Mouse (Mus musculus) B cell, adult (primary cell): ENCODE results near the gene Macrod1. TPM values are rescaled to one million over a fixed set of nuclear protein-coding genes. Genes with fewer than 3 reads are reported as not detected.

Source experiments
- total RNA-seq: library from RNA; stranded (reverse); gene quantifications from 4 replicates; pipeline ENCODE4 v1.2.4, GENCODE M21; 2023; ENCODE audit not compliant: inconsistent age

Macrod1 gene
- total RNA-seq = 6.5 to 7.3 TPM (median 7.1 TPM) in 4 replicates

DNA sequence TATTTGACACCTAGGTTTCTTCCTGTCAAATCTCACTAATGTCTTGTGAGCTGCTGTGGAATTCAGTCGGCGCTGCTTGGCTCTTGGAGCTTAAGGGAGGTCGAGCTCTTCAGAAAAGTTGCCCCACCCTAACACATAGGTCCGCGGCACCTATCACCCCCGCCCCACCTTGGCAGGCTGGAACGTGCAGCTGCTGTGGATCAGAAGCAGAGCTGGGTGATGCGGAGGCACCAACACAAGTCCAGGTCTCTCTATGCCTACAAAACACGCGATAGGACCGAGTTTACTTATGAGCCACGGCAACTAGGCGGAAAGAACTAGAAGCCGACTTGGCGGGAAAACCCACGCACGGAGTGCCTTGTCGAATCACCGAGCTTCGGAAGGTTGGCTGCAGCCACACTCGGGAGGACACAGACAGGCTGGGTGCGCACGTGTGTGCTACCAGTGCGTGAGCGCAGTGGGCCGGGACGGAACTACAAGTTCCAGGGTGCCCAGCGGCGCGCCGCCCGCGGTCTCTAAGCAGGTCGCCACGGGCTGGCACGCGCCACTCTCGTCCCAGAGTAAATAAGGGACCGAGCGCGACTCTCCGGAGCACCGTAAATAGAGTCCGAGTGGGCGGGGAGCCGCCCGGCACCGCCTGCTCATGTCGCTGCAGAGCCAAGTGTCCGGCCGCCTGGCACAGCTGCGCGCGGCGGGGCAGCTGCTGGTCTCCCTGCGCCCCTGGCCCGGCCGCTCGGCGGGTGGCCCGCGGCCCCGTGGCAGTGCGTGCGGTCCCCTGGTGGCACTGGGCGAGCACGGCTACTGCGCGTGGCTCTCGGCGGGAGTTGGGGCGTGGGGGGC lies at the start of gene Macrod1:
TSS of gene Macrod1 (plus strand) at position 563 of the 840 bp plus-strand sequence.

DNA sequence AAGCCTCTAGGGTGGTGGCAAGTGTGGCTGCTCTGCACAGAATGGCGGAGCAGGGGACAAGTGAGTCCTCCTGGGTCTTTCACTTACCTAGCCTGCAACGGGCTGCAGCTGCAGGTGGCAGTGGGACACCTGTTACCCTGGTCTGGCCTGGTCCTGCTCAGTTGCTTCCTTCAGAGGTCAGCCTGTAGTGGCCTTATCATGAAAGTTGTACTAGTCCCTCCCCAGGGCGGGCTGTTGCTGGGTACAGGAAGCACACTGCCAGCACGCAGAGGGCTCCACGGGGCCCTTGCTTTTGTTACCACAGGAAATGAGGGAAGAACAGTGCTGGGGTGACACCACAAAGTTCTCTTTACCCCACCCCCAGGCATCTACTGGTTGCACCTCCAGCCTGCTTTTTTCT lies 37.4 kb upstream of the Macrod1 start, which contains the start of gene Fermt3:
TSS of gene Fermt3 (minus strand) at position 279 of the 400 bp plus-strand sequence.

DNA sequence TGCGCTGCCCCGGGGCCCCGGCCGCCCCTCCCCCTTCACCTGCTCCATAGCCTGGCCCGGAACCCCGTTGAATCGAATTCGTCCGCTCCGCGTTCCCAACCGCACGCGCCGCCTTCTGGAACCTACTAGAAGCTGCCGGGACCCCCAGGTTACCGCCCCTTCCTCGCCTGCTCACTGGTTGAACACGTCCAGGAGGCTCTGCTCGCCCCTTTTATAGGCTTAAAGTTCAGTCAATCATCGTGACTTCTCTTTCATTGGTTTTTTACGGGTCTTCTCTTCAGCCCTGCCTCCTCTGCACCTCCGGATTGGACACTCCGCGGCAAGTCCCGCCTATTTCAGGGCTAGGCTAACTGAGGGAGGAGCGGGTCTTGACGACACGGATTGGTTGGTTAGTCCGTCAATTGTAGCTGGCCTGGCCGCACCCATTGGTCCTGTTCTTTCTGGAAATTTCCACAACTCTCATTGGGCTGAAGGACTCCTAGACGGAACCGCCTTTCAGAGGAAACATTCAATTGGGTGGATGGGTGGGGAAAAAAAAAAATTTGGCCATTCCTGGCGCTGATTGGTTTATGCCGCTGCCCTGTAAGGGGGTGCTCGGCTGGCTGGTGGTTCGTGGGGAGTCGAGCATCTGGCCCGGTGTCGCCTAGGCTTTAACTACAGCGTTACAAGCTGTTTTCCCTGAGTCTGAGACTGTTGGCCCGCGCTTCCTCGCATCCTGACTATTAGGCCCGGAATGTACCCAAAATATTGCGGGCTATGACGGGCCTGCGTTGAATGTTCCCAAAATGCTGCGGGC lies 16.6 kb upstream of the Macrod1 start, which contains the start of gene Stip1:
TSS of gene Stip1 (minus strand) at position 127 of the 796 bp plus-strand sequence.

DNA sequence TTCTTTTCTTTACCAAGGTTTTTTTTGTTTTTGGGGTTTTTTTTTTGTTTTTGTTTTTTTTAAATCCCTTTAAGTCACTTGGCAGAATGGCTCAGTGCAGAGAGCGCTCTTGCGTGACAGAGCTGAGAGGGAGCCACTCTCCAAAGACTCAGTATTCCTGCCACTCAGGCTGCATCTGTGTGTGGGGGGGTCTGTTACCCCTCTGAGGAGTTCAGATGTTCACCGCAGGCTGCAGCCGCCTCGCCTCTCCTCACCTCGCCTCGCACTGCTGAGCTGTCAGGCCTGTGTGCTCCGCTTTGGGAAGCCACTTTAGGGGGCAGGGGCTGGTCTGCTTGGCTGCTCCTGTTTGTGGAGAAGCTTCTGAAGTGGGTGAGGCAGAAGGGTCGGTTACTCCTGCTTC lies 48.9 kb downstream of the Macrod1 start, which contains the start of gene Flrt1:
TSS of gene Flrt1 (minus strand) at position 186 of the 400 bp plus-strand sequence.

DNA sequence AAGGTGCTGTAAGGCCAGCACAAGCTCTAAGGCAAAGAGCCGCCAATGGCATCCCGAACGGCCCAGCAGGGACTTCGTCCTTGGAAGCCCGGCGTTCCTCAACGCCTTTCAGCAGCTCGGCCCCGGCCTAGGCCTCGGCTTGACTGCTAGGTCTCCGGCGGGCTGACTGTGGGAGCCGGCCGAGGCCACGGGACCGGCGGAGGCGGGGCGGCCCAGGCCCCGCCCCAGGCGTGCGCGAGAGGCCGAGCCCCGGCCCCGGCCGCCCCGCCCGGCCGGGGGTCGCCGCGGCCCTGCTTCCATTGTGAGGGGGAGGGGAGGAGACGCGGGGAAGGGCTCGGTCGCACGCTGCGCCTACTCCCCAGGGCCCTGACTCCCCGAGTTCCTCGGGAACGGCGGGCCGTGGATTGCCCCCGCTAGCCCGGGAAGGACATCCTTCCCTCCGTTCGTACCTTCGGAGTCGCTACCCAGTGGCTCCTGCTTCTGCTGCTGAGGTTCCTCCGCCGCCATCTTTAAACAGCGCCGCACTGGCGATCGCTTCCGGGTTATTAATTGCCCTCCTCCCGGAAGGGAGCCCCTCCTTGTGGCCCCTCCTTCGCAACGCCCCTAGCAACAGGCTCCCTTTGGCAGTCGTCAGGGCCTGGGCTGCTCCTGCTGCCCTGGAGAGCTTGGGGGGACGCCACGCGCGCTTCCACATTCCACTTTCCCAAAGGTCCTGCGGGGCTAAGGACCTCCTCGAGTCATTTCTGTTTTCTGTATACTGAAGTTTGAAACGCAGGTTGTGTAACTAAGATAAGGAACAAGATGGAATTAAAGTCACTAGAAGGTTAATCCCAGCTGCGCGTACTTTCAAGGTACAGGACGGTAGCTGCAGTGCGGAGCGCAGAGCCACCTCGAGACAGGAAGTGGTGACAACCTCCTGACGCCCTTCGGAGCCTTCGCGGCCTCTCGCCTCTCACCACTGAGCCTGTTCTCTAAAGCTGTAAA lies 149.4 kb downstream of the Macrod1 start, which contains the start of gene Otub1:
TSS of gene Otub1 (minus strand) at position 564 of the 984 bp plus-strand sequence.

DNA sequence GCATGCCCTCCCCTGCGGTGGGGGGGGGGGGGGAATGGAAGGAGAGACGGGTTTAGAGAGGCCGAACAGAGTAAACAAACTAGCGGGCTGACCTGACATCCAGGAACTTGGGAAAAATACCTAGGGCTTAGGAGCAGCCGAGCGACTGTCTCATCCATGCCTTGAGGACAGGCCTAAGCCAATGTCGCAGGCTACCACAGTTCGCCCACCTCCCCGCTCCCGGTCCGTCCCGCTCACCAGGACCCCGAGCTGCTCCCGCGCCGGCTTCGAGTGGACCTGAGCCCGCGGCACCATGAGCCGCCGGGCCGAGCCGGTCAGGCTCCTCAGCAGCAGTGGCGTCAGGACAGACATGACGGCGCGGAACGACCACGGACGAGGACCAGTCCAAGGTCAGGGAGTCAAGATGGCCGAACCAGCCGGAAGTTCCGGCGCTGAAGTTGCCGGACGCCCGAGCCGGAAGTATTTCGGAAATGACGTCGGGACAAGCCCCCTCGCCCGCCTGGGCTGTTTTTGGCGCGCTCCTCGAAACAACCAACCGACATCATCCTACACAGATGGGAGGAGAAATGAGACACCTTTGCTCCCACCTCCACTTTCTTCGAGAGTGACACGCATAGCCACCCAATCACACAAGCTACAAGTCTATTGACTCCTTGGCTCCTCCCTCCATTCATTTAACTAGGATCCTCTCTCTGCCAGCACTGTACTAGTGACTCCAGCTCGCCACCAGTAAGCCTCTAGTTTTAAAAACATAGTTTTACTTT lies 160.7 kb downstream of the Macrod1 start, which contains the start of gene Cox8a:
TSS of gene Cox8a (minus strand) at position 455 of the 764 bp plus-strand sequence.

DNA sequence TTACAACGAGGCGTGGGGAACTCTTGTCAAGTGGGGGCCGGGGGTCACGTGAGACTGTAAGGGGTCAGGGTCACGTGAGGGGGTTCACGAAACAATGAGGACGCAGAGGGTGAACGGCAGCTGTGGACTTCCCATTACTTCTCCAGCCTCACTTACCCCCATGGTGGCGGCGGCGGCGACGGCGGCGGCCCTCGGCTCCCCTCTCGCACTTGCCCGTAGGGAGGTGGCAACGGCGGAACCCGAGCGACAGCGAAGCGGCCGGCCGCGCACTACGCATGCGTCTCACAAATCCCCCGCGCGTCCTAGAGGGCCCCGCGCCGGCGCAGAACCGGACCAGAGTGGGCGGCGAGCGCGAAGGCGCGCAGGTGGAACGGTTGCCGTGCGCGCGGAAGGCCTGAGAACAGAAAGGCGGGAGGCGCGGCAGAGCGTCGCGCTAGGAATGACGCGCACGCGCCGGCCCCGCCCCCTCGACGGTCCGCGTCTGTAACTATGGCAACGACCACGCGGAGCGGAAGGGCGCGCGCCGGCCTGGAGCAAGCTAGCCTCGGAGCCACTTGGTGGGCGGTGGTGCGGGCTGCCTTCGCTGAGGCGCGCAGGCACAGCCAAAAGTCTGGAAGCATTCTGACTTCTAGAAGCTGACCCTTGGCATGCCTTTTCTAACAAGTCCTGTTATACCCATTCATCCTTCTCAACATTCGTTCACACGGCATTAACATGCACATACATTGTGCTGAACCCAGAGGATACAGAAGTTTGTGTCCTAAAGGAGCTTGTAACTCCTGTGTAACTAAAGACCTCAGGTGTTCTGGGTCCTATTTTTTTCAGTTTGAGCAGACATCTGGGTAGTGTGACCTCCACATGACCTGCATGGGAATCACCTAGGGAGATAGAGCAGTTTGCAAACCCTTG lies 184.4 kb downstream of the Macrod1 start, which contains the start of gene Naa40:
TSS of gene Naa40 (minus strand) at position 402 of the 909 bp plus-strand sequence.

Other genes with a start within 250 kb of the Macrod1 start
- gene Rps6ka4, start 216.2 kb upstream of the Macrod1 start, total RNA-seq = 28.2 to 41.0 TPM (median 33.2 TPM) in 4 replicates
- gene Ccdc88b, start 198.6 kb upstream of the Macrod1 start, total RNA-seq = 29.9 to 32.9 TPM (median 31.6 TPM) in 4 replicates
- gene Trmt112, start 147.1 kb upstream of the Macrod1 start, total RNA-seq = 150 to 159 TPM (median 153 TPM) in 4 replicates
- 86.0 to 104 TPM (median 92.9 TPM) in 4 replicates for gene Prdx5, start 146.7 kb upstream of the Macrod1 start, total RNA-seq
- 55.4 to 59.7 TPM (median 56.1 TPM) in 4 replicates for gene Esrra, start 135.0 kb upstream of the Macrod1 start, total RNA-seq
- not detected in 4 replicates for gene Catsperz, start 131.4 kb upstream of the Macrod1 start, total RNA-seq
- not detected in 4 replicates for gene Kcnk4, start 122.3 kb upstream of the Macrod1 start, total RNA-seq
- gene Bad, start 114.9 kb upstream of the Macrod1 start, total RNA-seq = 10.7 to 16.5 TPM (median 14.1 TPM) in 4 replicates
- 20.3 to 22.9 TPM (median 21.1 TPM) in 4 replicates for gene Gpr137, start 114.3 kb upstream of the Macrod1 start, total RNA-seq
- gene Ppp1r14b, start 81.8 kb upstream of the Macrod1 start, total RNA-seq = 89.5 to 93.5 TPM (median 90.6 TPM) in 4 replicates
- 13.5 to 15.8 TPM (median 15.0 TPM) in 4 replicates for gene Plcb3, start 80.3 kb upstream of the Macrod1 start, total RNA-seq
- 27.8 to 34.0 TPM (median 30.5 TPM) in 4 replicates for gene Fkbp2, start 76.3 kb upstream of the Macrod1 start, total RNA-seq
- gene Vegfb, start 69.2 kb upstream of the Macrod1 start, total RNA-seq = 15.4 to 19.4 TPM (median 17.7 TPM) in 4 replicates
- gene Dnajc4, start 64.2 kb upstream of the Macrod1 start, total RNA-seq = 23.7 to 27.8 TPM (median 26.5 TPM) in 4 replicates
- gene Nudt22, start 60.7 kb upstream of the Macrod1 start, total RNA-seq = 4.4 to 6.2 TPM (median 5.2 TPM) in 4 replicates
- 4.5 to 6.6 TPM (median 5.6 TPM) in 4 replicates for gene Trpt1, start 60.7 kb upstream of the Macrod1 start, total RNA-seq
- 167 to 182 TPM (median 174 TPM) in 4 replicates for gene Fermt3, start 37.3 kb upstream of the Macrod1 start, total RNA-seq
- gene Stip1, start 16.8 kb upstream of the Macrod1 start, total RNA-seq = 98.7 to 127 TPM (median 113 TPM) in 4 replicates
- gene Flrt1, start 48.9 kb downstream of the Macrod1 start, total RNA-seq = 0.12 to 0.16 TPM in 2 of 4 replicates, not detected in the others
- 132 to 142 TPM (median 137 TPM) in 4 replicates for gene Otub1, start 149.5 kb downstream of the Macrod1 start, total RNA-seq
- gene Cox8a, start 160.8 kb downstream of the Macrod1 start, total RNA-seq = 302 to 334 TPM (median 313 TPM) in 4 replicates
- gene Naa40, start 184.4 kb downstream of the Macrod1 start, total RNA-seq = 55.8 to 56.6 TPM (median 56.2 TPM) in 4 replicates
- 1.5 to 2.8 TPM (median 2.2 TPM) in 4 replicates for gene Rcor2, start 210.5 kb downstream of the Macrod1 start, total RNA-seq